Mouse (Mus musculus): ENCODE measurements around the gene Gm8926. TPM values are rescaled to one million over a fixed set of nuclear protein-coding genes. Genes with fewer than 3 reads are reported as not detected.

Gene Gm8926
- not detected for polyA plus RNA-seq (2015; fragmentation: Illumina TruSeq; extraction: RNeasy Lipid Tissue Mini Kit (QIAGEN cat#74804); ENCODE audit: insufficient read depth, low read depth, low replicate concordance)

GRCm38 (mm10) chr5:11770248-11770647 lies at the start of gene Gm8926:
Gene Gm8926 (plus strand): TSS chr5:11770548.

Other genes with a start within 250 kb of the Gm8926 start
- gene Gm6460, start 175.6 kb upstream of the Gm8926 start, polyA plus RNA-seq (2015; fragmentation: Illumina TruSeq; extraction: RNeasy Lipid Tissue Mini Kit (QIAGEN cat#74804); ENCODE audit: insufficient read depth, low read depth, low replicate concordance), result not detected
- not detected for gene Gm8922, start 88.6 kb upstream of the Gm8926 start, polyA plus RNA-seq (2015; fragmentation: Illumina TruSeq; extraction: RNeasy Lipid Tissue Mini Kit (QIAGEN cat#74804); ENCODE audit: insufficient read depth, low read depth, low replicate concordance)
- not detected for gene Gm6465, start 75.0 kb downstream of the Gm8926 start, polyA plus RNA-seq (2015; fragmentation: Illumina TruSeq; extraction: RNeasy Lipid Tissue Mini Kit (QIAGEN cat#74804); ENCODE audit: insufficient read depth, low read depth, low replicate concordance)
- gene 4933402N22Rik, start 147.5 kb downstream of the Gm8926 start, polyA plus RNA-seq (2015; fragmentation: Illumina TruSeq; extraction: RNeasy Lipid Tissue Mini Kit (QIAGEN cat#74804); ENCODE audit: insufficient read depth, low read depth, low replicate concordance), result not detected